Mouse (Mus musculus) testis, adult 2 months (tissue): ENCODE results near the gene Bend3. TPM values are rescaled to one million over a fixed set of nuclear protein-coding genes. Genes with fewer than 3 reads are reported as not detected.

Source experiments
- H3K27ac ChIP-seq: fragments of 200-500 bp; 2 replicates; pipeline ENCODE4 v1.5.1; 2012; ENCODE audit warnings: low read depth, low read length; ENCODE audit not compliant: control insufficient read depth, insufficient read depth
- H3K27me3 ChIP-seq: fragments of 200-500 bp; 2 replicates; pipeline ENCODE4 v1.6.1; 2012; ENCODE audit warnings: mild to moderate bottlenecking, low read length, moderate library complexity; ENCODE audit not compliant: control insufficient read depth, insufficient read depth
- H3K36me3 ChIP-seq: fragments of 200-500 bp; 2 replicates; pipeline ENCODE4 v1.6.1; 2012; ENCODE audit warnings: mild to moderate bottlenecking, low read length; ENCODE audit not compliant: control insufficient read depth, insufficient read depth
- H3K4me1 ChIP-seq: fragments of 200-500 bp; 2 replicates; pipeline ENCODE4 v1.6.1; 2012; ENCODE audit warnings: low read length; ENCODE audit not compliant: control insufficient read depth, insufficient read depth
- H3K4me3 ChIP-seq: fragments of 200-500 bp; 2 replicates; pipeline ENCODE4 v1.5.1; 2012; ENCODE audit warnings: low read depth, mild to moderate bottlenecking, low read length, moderate library complexity, mixed read lengths; ENCODE audit not compliant: control insufficient read depth
- CTCF ChIP-seq: fragments of 200-500 bp; IDR thresholded peaks from 2 replicates; pipeline ENCODE4 v1.5.1; 2012; ENCODE audit warnings: low read depth, mild to moderate bottlenecking, inconsistent platforms, low read length, moderate library complexity; ENCODE audit not compliant: control insufficient read depth, insufficient read depth, insufficient replicate concordance
- POLR2A ChIP-seq: fragments of 200-500 bp; IDR thresholded peaks from 2 replicates; pipeline ENCODE4 v1.6.1; 2012; ENCODE audit warnings: low read depth, mild to moderate bottlenecking, inconsistent platforms, low read length, moderate library complexity; ENCODE audit not compliant: control insufficient read depth
- polyA plus RNA-seq: library from polyadenylated mRNA; depleted of rRNA; stranded (reverse); fragments of >200 nt; gene quantifications from 2 replicates; pipeline ENCODE4 v1.2.3, GENCODE M21; 2012

Bend3 gene
- polyA plus RNA-seq, 1 experiment, result 3.9 TPM

- no peaks in the 10 kb centered on the region for H3K27me3 ChIP-seq
- H3K4me3 ChIP-seq, result no peak overlapping the region
- H3K4me1 ChIP-seq, result no peaks in the 10 kb centered on the region
- TF ChIP-seq POLR2A (no peak), CTCF (no peak)
- no peaks in the 10 kb centered on the region for H3K36me3 ChIP-seq
- H3K27ac ChIP-seq, result no peak overlapping the region
Measured at GRCm38 (mm10) chr10:43490034-43490433, 11.4 kb downstream of the Bend3 start.

DNA sequence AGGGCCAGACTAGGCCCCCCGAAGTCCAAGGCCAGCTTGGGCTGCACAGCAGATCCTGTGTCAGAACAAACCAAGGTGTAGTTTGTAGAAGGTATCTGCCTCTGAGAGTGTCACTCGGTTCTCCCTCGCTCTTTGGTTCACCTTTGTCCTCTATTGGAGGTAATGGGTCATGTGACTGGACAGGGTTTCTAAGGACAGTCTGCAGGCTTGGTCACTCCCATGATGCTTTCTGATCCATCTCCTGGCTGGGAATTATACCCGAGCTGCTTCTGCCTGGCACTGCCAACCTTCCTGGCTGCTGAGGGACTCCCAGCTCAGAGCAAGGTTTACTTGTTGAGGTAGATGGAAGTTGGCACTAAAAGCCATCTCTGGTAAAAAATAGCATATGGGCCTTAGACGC lies 12.2 kb downstream of the Bend3 start:
- H3K4me3 ChIP-seq, result no peak overlapping the region
- H3K36me3 ChIP-seq, result no peaks in the 10 kb centered on the region
- no peak overlapping the region for H3K27ac ChIP-seq
- TF ChIP-seq CTCF, result no peak
- TF ChIP-seq POLR2A, result no peak
- no peaks in the 10 kb centered on the region for H3K27me3 ChIP-seq
- H3K4me1 ChIP-seq, result no peaks in the 10 kb centered on the region

DNA sequence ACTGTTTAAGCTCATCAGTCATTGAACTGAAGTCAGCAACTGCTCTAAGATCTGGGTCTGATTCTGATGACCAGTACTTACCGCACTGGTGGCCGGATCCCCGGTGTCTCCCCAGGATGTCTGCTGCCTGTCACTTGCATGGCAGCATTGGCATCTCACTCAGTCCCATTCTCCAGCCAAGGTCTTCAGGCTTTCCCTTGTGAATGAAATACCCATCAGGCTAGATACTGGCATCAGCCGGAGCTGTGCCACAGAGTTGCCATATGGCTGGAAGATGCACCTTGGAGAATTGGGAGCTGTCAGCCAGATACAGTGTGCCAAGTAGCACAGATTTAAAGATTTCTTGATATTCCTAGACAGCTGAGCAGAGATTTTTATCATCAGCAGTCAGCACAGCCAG lies 24.0 kb downstream of the Bend3 start:
- Histone ChIP-seq H3K4me1 (no peaks in the 10 kb centered on the region), H3K27me3 (no peaks in the 10 kb centered on the region), H3K36me3 (no peaks in the 10 kb centered on the region), H3K4me3 (no peak overlapping the region), H3K27ac (no peak overlapping the region)
- no peak for TF ChIP-seq POLR2A
- TF ChIP-seq CTCF, result no peak

DNA sequence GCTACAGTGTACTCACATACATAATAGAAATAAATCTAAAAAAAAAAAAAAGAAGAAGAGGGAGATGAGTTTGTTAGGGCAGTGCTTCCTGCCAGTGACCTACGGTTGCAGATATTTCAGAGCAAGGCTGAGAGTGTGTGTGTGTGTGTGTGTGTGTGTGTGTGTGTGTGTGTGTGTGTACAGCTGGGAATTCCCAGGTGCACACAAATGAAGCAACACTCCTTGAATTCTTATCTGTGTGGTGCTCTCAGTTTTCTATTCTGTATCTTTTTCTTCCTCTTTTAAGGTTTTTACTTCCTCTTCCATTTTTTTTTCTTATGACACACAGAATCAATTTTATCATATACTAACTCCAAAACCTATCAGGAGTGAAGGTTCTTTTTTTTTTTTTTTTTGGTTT lies 25.7 kb downstream of the Bend3 start:
- H3K27ac ChIP-seq, result no peak overlapping the region
- no peaks in the 10 kb centered on the region for H3K4me1 ChIP-seq
- H3K36me3 ChIP-seq, result no peaks in the 10 kb centered on the region
- no peak overlapping the region for H3K4me3 ChIP-seq
- no peak for TF ChIP-seq CTCF
- TF ChIP-seq POLR2A, result no peak
- H3K27me3 ChIP-seq, result no peaks in the 10 kb centered on the region

GRCm38 (mm10) chr10:43507051-43507450 lies 28.4 kb downstream of the Bend3 start:
- Histone ChIP-seq H3K27ac (no peak overlapping the region), H3K36me3 (no peaks in the 10 kb centered on the region), H3K4me1 (peaks cover 4% of the 10 kb centered on the region; the same call in 1 of the 2 replicates), H3K27me3 (no peaks in the 10 kb centered on the region), H3K4me3 (no peak overlapping the region)
- no peak for TF ChIP-seq CTCF
- no peak for TF ChIP-seq POLR2A

GRCm38 (mm10) chr10:43509228-43509627 lies 30.6 kb downstream of the Bend3 start:
- Histone ChIP-seq H3K36me3 (no peaks in the 10 kb centered on the region), H3K4me3 (no peak overlapping the region), H3K27ac (no peak overlapping the region), H3K4me1 (peaks cover 4% of the 10 kb centered on the region; the same call in 1 of the 2 replicates), H3K27me3 (no peaks in the 10 kb centered on the region)
- TF ChIP-seq POLR2A (no peak), CTCF (no peak)

- Histone ChIP-seq H3K4me1 (peaks cover 4% of the 10 kb centered on the region; the same call in 1 of the 2 replicates), H3K27ac (no peak overlapping the region), H3K27me3 (no peaks in the 10 kb centered on the region), H3K4me3 (no peak overlapping the region), H3K36me3 (no peaks in the 10 kb centered on the region)
- no peak for TF ChIP-seq CTCF
- TF ChIP-seq POLR2A, result no peak
Measured at GRCm38 (mm10) chr10:43512976-43513375, 34.3 kb downstream of the Bend3 start.
